Mouse (Mus musculus) CD4-positive naive resting alpha-beta T cell, adult 76 days (primary cell): ENCODE data around the gene Serpinb9. TPM values are rescaled to one million over a fixed set of nuclear protein-coding genes. Genes with fewer than 3 reads are reported as not detected.

Source experiments
- total RNA-seq: library from RNA; stranded (reverse); gene quantifications from one replicate; pipeline ENCODE4 v1.2.4, GENCODE M21; 2023

Gene Serpinb9
- total RNA-seq, result 4.7 TPM

GRCm38 (mm10) chr13:33002950-33003349 lies at the start of gene Serpinb9:
TSS of gene Serpinb9 (plus strand) at chr13:33003250.

DNA sequence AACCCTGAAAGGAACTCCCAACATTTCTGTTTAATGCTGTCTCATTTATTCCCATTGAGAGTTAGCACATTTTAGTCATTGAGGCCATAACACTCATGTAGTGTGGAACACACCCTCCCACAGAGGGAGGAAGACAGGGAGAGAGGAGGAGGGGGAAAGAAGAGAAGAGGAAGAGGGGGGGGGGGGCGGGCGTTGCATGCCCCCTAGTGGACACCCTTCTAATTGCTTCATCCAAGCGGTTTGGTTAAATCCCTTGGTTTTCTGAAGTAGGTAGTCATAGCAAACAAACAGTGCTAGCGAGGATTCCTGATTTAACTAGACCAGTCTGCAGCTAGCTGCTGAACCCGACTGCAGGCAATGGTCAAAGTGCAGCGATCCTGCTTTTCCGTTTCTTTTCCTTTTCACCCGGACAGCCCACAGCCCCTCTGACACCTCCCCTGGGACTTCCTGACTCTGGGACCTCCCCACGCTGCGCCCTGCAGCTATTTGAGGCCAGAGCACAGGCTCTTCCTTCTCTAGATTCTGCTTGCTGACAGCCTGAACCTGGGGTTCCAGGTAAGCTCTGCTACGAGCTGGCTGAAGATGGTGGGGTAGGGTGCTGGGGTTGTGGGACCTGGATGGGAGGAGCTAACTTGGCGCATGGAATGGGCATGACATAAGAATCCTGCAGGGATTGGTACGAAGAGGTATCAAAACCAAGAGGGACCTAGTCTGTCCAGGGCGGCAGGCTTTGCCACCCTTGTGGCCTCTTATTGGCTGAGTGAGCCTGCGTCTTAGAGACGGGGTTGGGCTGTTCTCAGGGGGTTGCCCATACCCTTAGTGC lies 37.9 kb upstream of the Serpinb9 start, which contains the start of gene Serpinb6b:
Gene Serpinb6b, plus strand, starts transcription at position 221 of the 823 bp plus-strand sequence.

GRCm38 (mm10) chr13:33027244-33027643 lies 24.2 kb downstream of the Serpinb9 start, which contains the start of gene Serpinb9b:
TSS of gene Serpinb9b (plus strand) at chr13:33027416.

Other genes with a start within 250 kb of the Serpinb9 start
- gene Mylk4, start 219.3 kb upstream of the Serpinb9 start, total RNA-seq, result not detected
- 32.1 TPM for gene Wrnip1, start 201.2 kb upstream of the Serpinb9 start, total RNA-seq
- not detected for gene D930007J09Rik, start 200.4 kb upstream of the Serpinb9 start, total RNA-seq
- gene Serpinb1a, start 152.1 kb upstream of the Serpinb9 start, total RNA-seq, result 14.0 TPM
- gene Serpinb1c, start 105.0 kb upstream of the Serpinb9 start, total RNA-seq, result not detected
- 6.4 TPM for gene Serpinb6b, start 38.0 kb upstream of the Serpinb9 start, total RNA-seq
- 0.26 TPM for gene Serpinb9b, start 24.2 kb downstream of the Serpinb9 start, total RNA-seq
- not detected for gene Serpinb1b, start 75.3 kb downstream of the Serpinb9 start, total RNA-seq
- not detected for gene Serpinb9c, start 156.5 kb downstream of the Serpinb9 start, total RNA-seq
- gene Serpinb9d, start 189.7 kb downstream of the Serpinb9 start, total RNA-seq, result not detected
- gene Serpinb9e, start 246.4 kb downstream of the Serpinb9 start, total RNA-seq, result not detected